Mouse (Mus musculus): Measurements from ENCODE around the gene Ceacam16.

GRCm38 (mm10) chr7:19817382-19818105 is 43.6 kb downstream of the Ceacam16 start:
- TF ChIP-seq BHLHE40 (IDR thresholded peaks at IDR 0.05; ENCODE audit: borderline replicate concordance, low read depth, low read length) (no peak), ZNF384 (IDR thresholded peaks at IDR 0.05; ENCODE audit: low read depth, low read length) (no peak), SMC3 (IDR thresholded peaks at IDR 0.05; ENCODE audit: low read depth, low read length) (no peak), CTCF (IDR thresholded peaks at IDR 0.05 in 2 of 3, conservative IDR thresholded peaks at IDR 0.05 in 1 of 3; ENCODE audit: control insufficient read depth in 1 of 3, insufficient read depth in 1 of 3, low read depth in 2 of 3, low read length in 3 of 3, poor library complexity in 1 of 3, severe bottlenecking in 1 of 3) (no peak), NELFE (IDR thresholded peaks at IDR 0.05; ENCODE audit: low read depth, low read length) (no peak), POLR2A (IDR thresholded peaks at IDR 0.05; ENCODE audit: control insufficient read depth in 1 of 2, insufficient read depth in 1 of 2, low read depth in 1 of 2, low read length in 2 of 2, poor library complexity in 1 of 2) (no peak), EP300 (IDR thresholded peaks at IDR 0.05; ENCODE audit: low read depth in 1 of 2, low read length in 2 of 2) (no peak), GATA1 (IDR thresholded peaks at IDR 0.05; ENCODE audit: low read depth, low read length) (no peak), MYB (IDR thresholded peaks at IDR 0.05; ENCODE audit: low read depth, low read length) (no peak), POLR2AphosphoS5 (IDR thresholded peaks at IDR 0.05; ENCODE audit: borderline replicate concordance, low read depth, low read length) (no peak), TAL1 (IDR thresholded peaks at IDR 0.05; ENCODE audit: low read length) (no peak), USF1 (IDR thresholded peaks at IDR 0.05; ENCODE audit: low read depth, low read length) (no peak), RCOR1 (IDR thresholded peaks at IDR 0.05; ENCODE audit: low read depth, low read length) (no peak)
